Mouse (Mus musculus): ENCODE measurements around the gene Shq1. TPM values are rescaled to one million over a fixed set of nuclear protein-coding genes. Genes with fewer than 3 reads are reported as not detected.
A peak's percentile ranks its signal among the peaks of the same experiment; 100 is the strongest.

Shq1 gene
- total and polyA plus RNA-seq, 3 experiments: 12.5 to 19.7 (median 16.6) TPM

- Histone ChIP-seq H3K27me3 (ENCODE audit: insufficient read depth, low read length) (no peaks in the 10 kb centered on the region), H3K9me3 (replicated peaks) (no peaks in the 10 kb centered on the region), H3K4me3 (ENCODE audit: low read depth, low read length) (no peak overlapping the region), H3K36me3 (replicated peaks) (peaks cover 69% of the 10 kb centered on the region), H3K4me1 (ENCODE audit: insufficient read depth, low read depth, low read length) (no peaks in the 10 kb centered on the region)
- DNase-seq (ENCODE audit: low spot score) (no peak), ATAC-seq (ENCODE audit: extremely low read depth, insufficient number of reproducible peaks, low FRiP score, poor library complexity, severe bottlenecking) (no peak)
- TF ChIP-seq GATA1 (IDR thresholded peaks at IDR 0.05; ENCODE audit: borderline replicate concordance, low read length) (no peak), GATA2 (IDR thresholded peaks at IDR 0.05; ENCODE audit: borderline replicate concordance, low read depth, low read length) (no peak), TAL1 (conservative IDR thresholded peaks at IDR 0.05; ENCODE audit: low read depth, low read length) (no peak), CTCF (IDR thresholded peaks at IDR 0.05; ENCODE audit: low read depth, low read length) (no peak), POLR2AphosphoS5 (IDR thresholded peaks at IDR 0.05; ENCODE audit: insufficient replicate concordance, low read depth, low read length) (no peak)
Observed at GRCm38 (mm10) chr6:100609256-100609655, 61.7 kb downstream of the Shq1 start.

- DNase-seq (ENCODE audit: low spot score) (no peak), ATAC-seq (ENCODE audit: extremely low read depth, insufficient number of reproducible peaks, low FRiP score, poor library complexity, severe bottlenecking) (no peak)
- H3K36me3 ChIP-seq (replicated peaks): peaks cover 69% of the 10 kb centered on the region
- H3K9me3 ChIP-seq (replicated peaks): no peaks in the 10 kb centered on the region
- no peak overlapping the region for H3K4me3 ChIP-seq (ENCODE audit: low read depth, low read length)
- H3K27me3 ChIP-seq (ENCODE audit: insufficient read depth, low read length): no peaks in the 10 kb centered on the region
- peak; percentile 50 for TF ChIP-seq CTCF (IDR thresholded peaks at IDR 0.05; ENCODE audit: low read depth, low read length)
- TF ChIP-seq TAL1 (conservative IDR thresholded peaks at IDR 0.05; ENCODE audit: low read depth, low read length): no peak
- no peaks in the 10 kb centered on the region for H3K4me1 ChIP-seq (ENCODE audit: insufficient read depth, low read depth, low read length)
Observed at GRCm38 (mm10) chr6:100608429-100608828, 62.5 kb downstream of the Shq1 start.

GRCm38 (mm10) chr6:100606805-100607204 is 64.2 kb downstream of the Shq1 start:
- Histone ChIP-seq H3K4me1 (ENCODE audit: insufficient read depth, low read depth, low read length) (no peaks in the 10 kb centered on the region), H3K36me3 (replicated peaks) (peaks cover 68% of the 10 kb centered on the region), H3K4me3 (ENCODE audit: low read depth, low read length) (no peak overlapping the region), H3K27me3 (ENCODE audit: insufficient read depth, low read length) (no peaks in the 10 kb centered on the region), H3K9me3 (replicated peaks) (no peaks in the 10 kb centered on the region)
- TF ChIP-seq GATA2 (IDR thresholded peaks at IDR 0.05; ENCODE audit: borderline replicate concordance, low read depth, low read length) (no peak), CTCF (IDR thresholded peaks at IDR 0.05; ENCODE audit: low read depth, low read length) (no peak)
- no peak for DNase-seq (ENCODE audit: low spot score)
- no peak for ATAC-seq (ENCODE audit: extremely low read depth, insufficient number of reproducible peaks, low FRiP score, poor library complexity, severe bottlenecking)

GRCm38 (mm10) chr6:100603702-100604101 is 67.3 kb downstream of the Shq1 start:
- H3K4me1 ChIP-seq (ENCODE audit: insufficient read depth, low read depth, low read length): no peaks in the 10 kb centered on the region
- ATAC-seq (ENCODE audit: extremely low read depth, insufficient number of reproducible peaks, low FRiP score, poor library complexity, severe bottlenecking): no peak
- peaks cover 67% of the 10 kb centered on the region for H3K36me3 ChIP-seq (replicated peaks)
- H3K27me3 ChIP-seq (ENCODE audit: insufficient read depth, low read length): no peaks in the 10 kb centered on the region
- DNase-seq (ENCODE audit: low spot score): no peak
- TF ChIP-seq POLR2AphosphoS5 (IDR thresholded peaks at IDR 0.05; ENCODE audit: insufficient replicate concordance, low read depth, low read length) (no peak), TAL1 (conservative IDR thresholded peaks at IDR 0.05; ENCODE audit: low read depth, low read length) (no peak), GATA1 (IDR thresholded peaks at IDR 0.05; ENCODE audit: borderline replicate concordance, low read length) (no peak), GATA2 (IDR thresholded peaks at IDR 0.05; ENCODE audit: borderline replicate concordance, low read depth, low read length) (no peak), CTCF (IDR thresholded peaks at IDR 0.05; ENCODE audit: low read depth, low read length) (no peak)
- H3K9me3 ChIP-seq (replicated peaks): no peaks in the 10 kb centered on the region
- H3K4me3 ChIP-seq (ENCODE audit: low read depth, low read length): no peak overlapping the region

GRCm38 (mm10) chr6:100601634-100602033 is 69.3 kb downstream of the Shq1 start:
- no peaks in the 10 kb centered on the region for H3K9me3 ChIP-seq (replicated peaks)
- no peaks in the 10 kb centered on the region for H3K4me1 ChIP-seq (ENCODE audit: insufficient read depth, low read depth, low read length)
- ATAC-seq (ENCODE audit: extremely low read depth, insufficient number of reproducible peaks, low FRiP score, poor library complexity, severe bottlenecking) (no peak), DNase-seq (ENCODE audit: low spot score) (no peak)
- H3K27me3 ChIP-seq (ENCODE audit: insufficient read depth, low read length): no peaks in the 10 kb centered on the region
- peaks cover 71% of the 10 kb centered on the region for H3K36me3 ChIP-seq (replicated peaks)
- no peak for TF ChIP-seq TAL1 (conservative IDR thresholded peaks at IDR 0.05; ENCODE audit: low read depth, low read length)
- no peak for TF ChIP-seq CTCF (IDR thresholded peaks at IDR 0.05; ENCODE audit: low read depth, low read length)
- no peak for TF ChIP-seq GATA2 (IDR thresholded peaks at IDR 0.05; ENCODE audit: borderline replicate concordance, low read depth, low read length)
- TF ChIP-seq POLR2AphosphoS5 (IDR thresholded peaks at IDR 0.05; ENCODE audit: insufficient replicate concordance, low read depth, low read length): no peak
- no peak overlapping the region for H3K4me3 ChIP-seq (ENCODE audit: low read depth, low read length)

GRCm38 (mm10) chr6:100593857-100594256 is 77.1 kb downstream of the Shq1 start:
- ATAC-seq (ENCODE audit: extremely low read depth, insufficient number of reproducible peaks, low FRiP score, poor library complexity, severe bottlenecking): no peak
- H3K36me3 ChIP-seq (replicated peaks): peaks cover 45% of the 10 kb centered on the region
- no peak for TF ChIP-seq POLR2AphosphoS5 (IDR thresholded peaks at IDR 0.05; ENCODE audit: insufficient replicate concordance, low read depth, low read length)
- no peak for TF ChIP-seq GATA1 (IDR thresholded peaks at IDR 0.05; ENCODE audit: borderline replicate concordance, low read length)
- TF ChIP-seq TAL1 (conservative IDR thresholded peaks at IDR 0.05; ENCODE audit: low read depth, low read length): no peak
- no peak for TF ChIP-seq GATA2 (IDR thresholded peaks at IDR 0.05; ENCODE audit: borderline replicate concordance, low read depth, low read length)
- no peak for TF ChIP-seq CTCF (IDR thresholded peaks at IDR 0.05; ENCODE audit: low read depth, low read length)

DNA sequence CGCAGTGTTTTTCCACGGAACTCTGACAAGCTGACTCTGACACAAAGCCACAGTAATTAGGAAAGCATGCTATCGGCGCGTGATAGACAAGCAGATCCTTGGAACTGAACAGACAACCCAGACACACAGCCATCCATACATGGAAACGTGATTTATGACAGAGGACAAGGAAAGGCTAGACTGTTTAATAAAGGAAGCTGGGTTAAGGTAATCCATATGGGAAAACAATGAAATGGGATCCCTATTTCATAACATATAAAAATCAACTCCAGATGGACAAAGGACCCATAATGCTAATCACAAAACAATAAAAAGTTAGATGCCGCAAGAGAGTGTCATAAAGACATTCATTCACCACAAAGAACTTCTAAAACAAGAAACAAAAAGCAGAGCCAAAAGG is 78.0 kb downstream of the Shq1 start:
- ATAC-seq (ENCODE audit: extremely low read depth, insufficient number of reproducible peaks, low FRiP score, poor library complexity, severe bottlenecking): no peak
- TF ChIP-seq POLR2AphosphoS5 (IDR thresholded peaks at IDR 0.05; ENCODE audit: insufficient replicate concordance, low read depth, low read length) (no peak), GATA2 (IDR thresholded peaks at IDR 0.05; ENCODE audit: borderline replicate concordance, low read depth, low read length) (no peak)
- Histone ChIP-seq H3K27me3 (ENCODE audit: insufficient read depth, low read length) (no peaks in the 10 kb centered on the region), H3K4me1 (ENCODE audit: insufficient read depth, low read depth, low read length) (no peaks in the 10 kb centered on the region), H3K4me3 (ENCODE audit: low read depth, low read length) (no peak overlapping the region), H3K36me3 (replicated peaks) (peaks cover 41% of the 10 kb centered on the region), H3K9me3 (replicated peaks) (no peaks in the 10 kb centered on the region)
- no peak for DNase-seq (ENCODE audit: low spot score)

More at GRCm38 (mm10) chr6:100593857-100594256, 77.1 kb downstream of the Shq1 start:
- H3K27me3 ChIP-seq (ENCODE audit: insufficient read depth, low read length): no peaks in the 10 kb centered on the region
- no peak overlapping the region for H3K4me3 ChIP-seq (ENCODE audit: low read depth, low read length)
- H3K9me3 ChIP-seq (replicated peaks): no peaks in the 10 kb centered on the region
- H3K4me1 ChIP-seq (ENCODE audit: insufficient read depth, low read depth, low read length): no peaks in the 10 kb centered on the region
- no peak for DNase-seq (ENCODE audit: low spot score)

Measured in G1E (cell line).